Mouse (Mus musculus) C2C12 (cell line): ENCODE measurements at regions not wholly inside any gene's neighbourhood (a gene's known extent, or its start where the extent isn't known, plus 50 kb on each side); places are given as distances from the start of the nearest gene placed in this dataset.

Experiments used
- CEBPB ChIP-seq: IDR thresholded peaks from one replicate; pipeline ENCODE4 v1.6.1; 2011; ENCODE audit warnings: low read depth, mild to moderate bottlenecking, control low read depth, moderate library complexity
- CTCF ChIP-seq: IDR thresholded peaks from one replicate; pipeline ENCODE4 v1.5.1; 2011; ENCODE audit not compliant: control insufficient read depth, insufficient read depth, insufficient read length
- MAX ChIP-seq: IDR thresholded peaks from one replicate; pipeline ENCODE4 v1.6.1; 2011; ENCODE audit warnings: mild to moderate bottlenecking, control low read depth
- USF1 ChIP-seq: IDR thresholded peaks from one replicate; pipeline ENCODE4 v1.6.1; 2011; ENCODE audit warnings: low read depth, mild to moderate bottlenecking, control low read depth, moderate library complexity

- TF ChIP-seq USF1 (no peak), CTCF (no peak), MAX (no peak), CEBPB (no peak)
These were observed 1160.2 kb upstream of the Gulo start for GRCm38 (mm10) chr14:67169201-67169600.
